Mouse (Mus musculus) liver, adult 2 months (tissue): ENCODE data around the gene Slc17a3.

Source experiments
- CTCF ChIP-seq: fragments of 200-500 bp; IDR thresholded peaks from 2 replicates; pipeline ENCODE4 v1.5.1; 2011; ENCODE audit warnings: low read depth, low read length, control low read depth
- POLR2A ChIP-seq: fragments of 200-500 bp; IDR thresholded peaks from 2 replicates; pipeline ENCODE4 v1.6.1; 2011; ENCODE audit warnings: low read length, control low read depth; ENCODE audit not compliant: insufficient read depth; ENCODE audit errors: extremely low read depth

GRCm38 (mm10) chr13:23836630-23837029 lies 2.6 kb upstream of the Slc17a3 start:
- no peak for TF ChIP-seq POLR2A
- TF ChIP-seq CTCF = no peak
